Mouse (Mus musculus) lung, postnatal 10 days (tissue): ENCODE data around the gene Vmac.

ENCODE experiments used
- DNase-seq: peaks from one replicate; pipeline ENCODE4 v3.0.0; 2021

The Vmac gene

GRCm38 (mm10) chr17:56717363-56718058 lies at the start of gene Vmac, which contains the start of gene Ndufa11:
Gene Vmac (minus strand): TSS chr17:56718022.
Gene Ndufa11 (plus strand): TSS chr17:56717767.
- DNase-seq = peak; percentile 97

GRCm38 (mm10) chr17:56766631-56767405 lies 49.0 kb upstream of the Vmac start:
- DNase-seq = no peak

- DNase-seq = no peak
Observed at GRCm38 (mm10) chr17:56765431-56765830, 47.6 kb upstream of the Vmac start.

GRCm38 (mm10) chr17:56764474-56765354 lies 46.9 kb upstream of the Vmac start, which contains the start of gene Dus3l:
Gene Dus3l (plus strand): TSS chr17:56764757.
- peak; percentile 91 for DNase-seq

GRCm38 (mm10) chr17:56763741-56764250 lies 46.0 kb upstream of the Vmac start:
- DNase-seq = no peak

- DNase-seq = peak; percentile 80
Observed at GRCm38 (mm10) chr17:56762769-56763731, 45.2 kb upstream of the Vmac start.

GRCm38 (mm10) chr17:56761991-56762410 lies 44.2 kb upstream of the Vmac start:
- DNase-seq = peak; percentile 90

- no peak for DNase-seq
Observed at GRCm38 (mm10) chr17:56761077-56761476, 43.3 kb upstream of the Vmac start.

GRCm38 (mm10) chr17:56759261-56759660 lies 41.4 kb upstream of the Vmac start:
- DNase-seq = peak; percentile 45

- peak; percentile 84 for DNase-seq
Observed at GRCm38 (mm10) chr17:56758132-56758531, 40.3 kb upstream of the Vmac start.

- peak; percentile 93 for DNase-seq
Observed at GRCm38 (mm10) chr17:56757416-56758123, 39.7 kb upstream of the Vmac start, which contains the start of gene Nrtn. Gene Nrtn (minus strand): TSS chr17:56757530.

GRCm38 (mm10) chr17:56756703-56757399 lies 39.0 kb upstream of the Vmac start:
- peak; percentile 66 for DNase-seq

- no peak for DNase-seq
Observed at GRCm38 (mm10) chr17:56754271-56755185, 36.7 kb upstream of the Vmac start.

- DNase-seq = no peak
Observed at GRCm38 (mm10) chr17:56753452-56753851, 35.6 kb upstream of the Vmac start.

GRCm38 (mm10) chr17:56751404-56752072 lies 33.7 kb upstream of the Vmac start:
- peak; percentile 59 for DNase-seq

- DNase-seq = no peak
Observed at GRCm38 (mm10) chr17:56744173-56744572, 26.4 kb upstream of the Vmac start.

- DNase-seq = no peak
Observed at GRCm38 (mm10) chr17:56740788-56741160, 23.0 kb upstream of the Vmac start.

- DNase-seq = no peak
Observed at GRCm38 (mm10) chr17:56740118-56740787, 22.4 kb upstream of the Vmac start.
